ENCODE assay signal across 9 mouse cellular contexts in genomic region chr11:20544376-20544775, GRCm38 (mm10). TPM values are rescaled to one million over a fixed set of nuclear protein-coding genes. Genes with fewer than 3 reads are reported as not detected.
A peak's percentile ranks its signal among the peaks of the same experiment; 100 is the strongest.
DNase-seq lines count a peak whose midpoint lies in the region; ATAC-seq and TF ChIP-seq lines count a peak whose summit lies in the region.
"Had no signal": no experiment of that assay in that cellular context is flagged by ENCODE, and none has a peak within 500 bp of the region (broad histone marks: within the 10 kb centered on the region; RNA-seq: fewer than 3 reads in every experiment).

No protein-coding gene starts in this region.

- 42% methylated on average over 8 of the region's 8 CpGs for WGBS in heart, embryonic 13.5 days
- 51% methylated on average over 8 of the region's 8 CpGs for WGBS in hindbrain, embryonic 11.5 days
- WGBS in midbrain, embryonic 11.5 days: 50% methylated on average over 8 of the region's 8 CpGs

- no peak overlapping the region for H3K27ac ChIP-seq in heart, embryonic 13.5 days (replicated peaks)
- no peak overlapping the region for H3K27ac ChIP-seq in ES-E14 (ENCODE audit: insufficient read depth, low read depth, low read length, poor library complexity, severe bottlenecking)
- H3K27ac ChIP-seq in hindbrain, embryonic 11.5 days (ENCODE audit: low read depth, low read length): no peak overlapping the region
- H3K27ac ChIP-seq in midbrain, embryonic 11.5 days (ENCODE audit: low read depth, low read length): no peak overlapping the region

- H3K9ac ChIP-seq in heart, embryonic 13.5 days: peak overlapping the region; percentile 89
- H3K9ac ChIP-seq in ES-E14 (ENCODE audit: insufficient read depth, low read depth, low read length, poor library complexity, severe bottlenecking): no peak overlapping the region
- H3K9ac ChIP-seq in hindbrain, embryonic 11.5 days (ENCODE audit: low read depth, low read length): no peak overlapping the region; the same call in 1 of the 2 replicates
- no peak overlapping the region for H3K9ac ChIP-seq in midbrain, embryonic 11.5 days (ENCODE audit: low read length)

- H3K4me2 ChIP-seq in heart, embryonic 13.5 days: peak overlapping the region; percentile 78
- peak overlapping the region; percentile 80 for H3K4me2 ChIP-seq in hindbrain, embryonic 11.5 days (replicated peaks; ENCODE audit: low read depth, low read length)
- peak overlapping the region; percentile 59 for H3K4me2 ChIP-seq in midbrain, embryonic 11.5 days

- H3K27me3 ChIP-seq in heart, embryonic 13.5 days (replicated peaks): 0 out of 2 replicates have a peak, but pooled peaks cover 3% of the 10 kb centered on the region
- no peaks in the 10 kb centered on the region for H3K27me3 ChIP-seq in hindbrain, embryonic 11.5 days (ENCODE audit: control insufficient read depth, insufficient read depth, low read length)
- H3K27me3 ChIP-seq in midbrain, embryonic 11.5 days (ENCODE audit: control insufficient read depth, insufficient read depth, low read length): peaks cover 4% of the 10 kb centered on the region; the same call in 1 of the 2 replicates

- DNase-seq in heart, postnatal 10 days: no peak
- no peak for DNase-seq in ES-E14 (ENCODE audit: low read depth, low spot score)
- no peak for DNase-seq in hindbrain, embryonic 11.5 days (ENCODE audit: low spot score)
- peak; percentile 80 for DNase-seq in midbrain, embryonic 11.5 days (ENCODE audit: low spot score, missing footprints)
- DNase-seq in frontal cortex, adult 2 months (ENCODE audit: extremely low spot score in 1 of 2, low spot score in 1 of 2): no peak
- DNase-seq in gastrocnemius, postnatal 25 days: no peak
- DNase-seq in natural killer cell, adult 2 months (ENCODE audit: low spot score in 2 of 2): no peak
- DNase-seq: gastrocnemius, postnatal 10 days had no signal

- intact Hi-C loops in heart, postnatal 10 days (cut with DNase I): loop anchor here (5.0 kb wide), 3 partner anchors 67 to 198 kb away; partner anchors contain the start of gene Aftph

- in situ Hi-C loops in ES-E14 (cut with MboI; ENCODE audit: low sequenced_read_pairs in 2 of 2, unreplicated experiment in 2 of 2): no loop called here

- H3K4me3 ChIP-seq in heart, embryonic 13.5 days: peak overlapping the region; percentile 85
- peak overlapping the region; percentile 33 to 90; a peak in 3 of 4 replicates for H3K4me3 ChIP-seq in ES-E14 (ENCODE audit: insufficient read depth in 1 of 2, low read depth in 1 of 2, low read length in 2 of 2, poor library complexity in 1 of 2, severe bottlenecking in 1 of 2)
- H3K4me3 ChIP-seq in hindbrain, embryonic 11.5 days (ENCODE audit: low read depth, low read length): no peak overlapping the region; the same call in 1 of the 2 replicates
- H3K4me3 ChIP-seq in midbrain, embryonic 11.5 days (ENCODE audit: low read depth, low read length): peak overlapping the region; percentile 86; the same call in 1 of the 2 replicates

- 0 out of 2 replicates have a peak, but pooled peaks cover 4% of the 10 kb centered on the region for H3K36me3 ChIP-seq in heart, embryonic 13.5 days
- no peaks in the 10 kb centered on the region for H3K36me3 ChIP-seq in ES-E14 (ENCODE audit: control insufficient read depth, insufficient read depth, low read length, poor library complexity, severe bottlenecking)
- H3K36me3 ChIP-seq in hindbrain, embryonic 11.5 days (ENCODE audit: control insufficient read depth, insufficient read depth, low read length): no peaks in the 10 kb centered on the region
- H3K36me3 ChIP-seq in midbrain, embryonic 11.5 days (ENCODE audit: control insufficient read depth, insufficient read depth, low read length): no peaks in the 10 kb centered on the region

- no peak for ATAC-seq in heart, embryonic 13.5 days (ENCODE audit: extremely low read depth, insufficient number of reproducible peaks, low FRiP score, low TSS enrichment)
- ATAC-seq in hindbrain, embryonic 11.5 days (ENCODE audit: low FRiP score): no peak
- no peak for ATAC-seq in midbrain, embryonic 11.5 days (ENCODE audit: low FRiP score)

- H3K9me3 ChIP-seq in heart, embryonic 13.5 days: no peaks in the 10 kb centered on the region
- no peaks in the 10 kb centered on the region for H3K9me3 ChIP-seq in ES-E14 (ENCODE audit: control insufficient read depth, insufficient read depth, low read depth, low read length)
- H3K9me3 ChIP-seq in hindbrain, embryonic 11.5 days (ENCODE audit: control insufficient read depth, low read length): no peaks in the 10 kb centered on the region
- H3K9me3 ChIP-seq in midbrain, embryonic 11.5 days (ENCODE audit: control insufficient read depth, low read length): no peaks in the 10 kb centered on the region

- H3K4me1 ChIP-seq in heart, embryonic 13.5 days: peaks cover 19% of the 10 kb centered on the region
- H3K4me1 ChIP-seq in ES-E14 (ENCODE audit: control insufficient read depth in 2 of 2, insufficient read depth in 2 of 2, low read length in 2 of 2, poor library complexity in 1 of 2): peaks cover 11% of the 10 kb centered on the region in 2 experiments; a peak in 2 of 4 replicates
- H3K4me1 ChIP-seq in hindbrain, embryonic 11.5 days (replicated peaks; ENCODE audit: control insufficient read depth, insufficient read depth, low read length): no peaks in the 10 kb centered on the region; the same call in 1 of the 2 replicates
- H3K4me1 ChIP-seq in midbrain, embryonic 11.5 days (ENCODE audit: control insufficient read depth, insufficient read depth, low read length): peaks cover 2% of the 10 kb centered on the region; the same call in 1 of the 2 replicates

TF ChIP-seq in ES-E14, 5 proteins besides CTCF, POLR2A, EP300 and RAD21:
- TF ChIP-seq ZNF384 (IDR thresholded peaks at IDR 0.05; ENCODE audit: low read depth, low read length): no peak
- no peak for TF ChIP-seq MAFK (IDR thresholded peaks at IDR 0.05; ENCODE audit: insufficient read depth, low read depth, low read length)
- no peak for TF ChIP-seq ZC3H11A (IDR thresholded peaks at IDR 0.05; ENCODE audit: borderline replicate concordance, low read depth, low read length)
- TF ChIP-seq HCFC1 (IDR thresholded peaks at IDR 0.05; ENCODE audit: borderline replicate concordance, insufficient read depth, low read length): no peak
- no peak for TF ChIP-seq CHD2 (IDR thresholded peaks at IDR 0.05; ENCODE audit: low read depth, low read length)

RNA-seq across cellular contexts. Expression of gene Sertad2, which starts 1.3 kb away (rescaled TPM):
- 30.5 and 32.7 TPM in 2 replicates for polyA plus RNA-seq in heart, embryonic 13.5 days (2015; fragmentation: Nextera tagmentation; extraction: Ambion mirVana)
- total RNA-seq in heart, postnatal 10 days (2021): 10 to 100 TPM; 21.1 to 23.7 TPM
- 13.9 and 16.0 TPM in 2 replicates for total RNA-seq in ES-E14 (2012; rRNA removed)
- polyA plus RNA-seq in hindbrain, embryonic 11.5 days (2014; fragmentation: Nextera tagmentation; extraction: Ambion mirVana): 23.6 and 24.4 TPM in 2 replicates
- 19.3 and 19.4 TPM in 2 replicates for polyA plus RNA-seq in midbrain, embryonic 11.5 days (2014; fragmentation: Nextera tagmentation; extraction: Ambion mirVana)
- polyA plus RNA-seq in frontal cortex, adult 2 months (2012; rRNA removed): 17.6 and 19.5 TPM in 2 replicates
- 1 to 10 TPM; 8.4 to 9.2 TPM for total RNA-seq in gastrocnemius, postnatal 25 days (2021)
